Mouse (Mus musculus): ENCODE measurements around the gene Ascl2. TPM values are rescaled to one million over a fixed set of nuclear protein-coding genes. Genes with fewer than 3 reads are reported as not detected.

The Ascl2 gene
- polyA plus RNA-seq, 1 experiment from 2014 or later, result 1.5 TPM

- ATAC-seq (replicated peaks; ENCODE audit: low FRiP score) (no peak), DNase-seq (ENCODE audit: low spot score) (no peak)
- Histone ChIP-seq H3K36me3 (ENCODE audit: control insufficient read depth, insufficient read depth, low read length) (no peaks in the 10 kb centered on the region), H3K9ac (ENCODE audit: low read depth, low read length) (no peak overlapping the region), H3K4me2 (no peak overlapping the region), H3K4me1 (replicated peaks; ENCODE audit: control insufficient read depth, insufficient read depth, low read length) (peaks cover 41% of the 10 kb centered on the region), H3K9me3 (ENCODE audit: control insufficient read depth, low read length) (no peaks in the 10 kb centered on the region), H3K4me3 (ENCODE audit: low read depth, low read length) (no peak overlapping the region), H3K27ac (ENCODE audit: low read depth, low read length) (no peak overlapping the region), H3K27me3 (replicated peaks; ENCODE audit: control insufficient read depth, insufficient read depth, low read length) (no peaks in the 10 kb centered on the region)
- WGBS, result 83% methylated on average over 1 of the region's 1 CpGs
Measured at GRCm38 (mm10) chr7:143011226-143011625, 42.2 kb upstream of the Ascl2 start.

GRCm38 (mm10) chr7:143009996-143010395 lies 40.9 kb upstream of the Ascl2 start:
- no peak overlapping the region for H3K9ac ChIP-seq (ENCODE audit: low read depth, low read length)
- peaks cover 35% of the 10 kb centered on the region for H3K4me1 ChIP-seq (replicated peaks; ENCODE audit: control insufficient read depth, insufficient read depth, low read length)
- ATAC-seq (replicated peaks; ENCODE audit: low FRiP score), result no peak

GRCm38 (mm10) chr7:143008996-143009665 lies 40.1 kb upstream of the Ascl2 start:
- Histone ChIP-seq H3K36me3 (ENCODE audit: control insufficient read depth, insufficient read depth, low read length) (no peaks in the 10 kb centered on the region), H3K9ac (ENCODE audit: low read depth, low read length) (peak overlapping the region; percentile 87), H3K9me3 (ENCODE audit: control insufficient read depth, low read length) (no peaks in the 10 kb centered on the region), H3K4me1 (replicated peaks; ENCODE audit: control insufficient read depth, insufficient read depth, low read length) (peaks cover 39% of the 10 kb centered on the region), H3K27me3 (replicated peaks; ENCODE audit: control insufficient read depth, insufficient read depth, low read length) (no peaks in the 10 kb centered on the region), H3K4me2 (peak overlapping the region; percentile 90), H3K27ac (ENCODE audit: low read depth, low read length) (peak overlapping the region; percentile 100), H3K4me3 (ENCODE audit: low read depth, low read length) (peak overlapping the region; percentile 60)
- 61% methylated on average over 3 of the region's 4 CpGs for WGBS
- DNase-seq (ENCODE audit: low spot score) (no peak), ATAC-seq (replicated peaks; ENCODE audit: low FRiP score) (no peak)

More at GRCm38 (mm10) chr7:143009996-143010395, 40.9 kb upstream of the Ascl2 start:
- no peak for DNase-seq (ENCODE audit: low spot score)
- Histone ChIP-seq H3K9me3 (ENCODE audit: control insufficient read depth, low read length) (no peaks in the 10 kb centered on the region), H3K36me3 (ENCODE audit: control insufficient read depth, insufficient read depth, low read length) (no peaks in the 10 kb centered on the region), H3K4me3 (ENCODE audit: low read depth, low read length) (no peak overlapping the region), H3K27ac (ENCODE audit: low read depth, low read length) (peak overlapping the region; percentile 100), H3K4me2 (no peak overlapping the region), H3K27me3 (replicated peaks; ENCODE audit: control insufficient read depth, insufficient read depth, low read length) (no peaks in the 10 kb centered on the region)
- 74% methylated on average over 4 of the region's 4 CpGs for WGBS

GRCm38 (mm10) chr7:143008370-143008926 lies 39.4 kb upstream of the Ascl2 start:
- peak overlapping the region; percentile 100 for H3K27ac ChIP-seq (ENCODE audit: low read depth, low read length)
- H3K9me3 ChIP-seq (ENCODE audit: control insufficient read depth, low read length), result no peaks in the 10 kb centered on the region
- peak overlapping the region; percentile 60 for H3K4me3 ChIP-seq (ENCODE audit: low read depth, low read length)
- H3K36me3 ChIP-seq (ENCODE audit: control insufficient read depth, insufficient read depth, low read length), result no peaks in the 10 kb centered on the region
- DNase-seq (ENCODE audit: low spot score) (no peak), ATAC-seq (replicated peaks; ENCODE audit: low FRiP score) (no peak)
- 37% methylated on average over 8 of the region's 8 CpGs for WGBS
- peaks cover 46% of the 10 kb centered on the region for H3K4me1 ChIP-seq (replicated peaks; ENCODE audit: control insufficient read depth, insufficient read depth, low read length)
- no peaks in the 10 kb centered on the region for H3K27me3 ChIP-seq (replicated peaks; ENCODE audit: control insufficient read depth, insufficient read depth, low read length)
- H3K9ac ChIP-seq (ENCODE audit: low read depth, low read length), result peak overlapping the region; percentile 87
- peak overlapping the region; percentile 90 for H3K4me2 ChIP-seq

- WGBS, result 23% methylated on average over 17 of the region's 17 CpGs
- Histone ChIP-seq H3K4me3 (ENCODE audit: low read depth, low read length) (peak overlapping the region; percentile 60), H3K27me3 (replicated peaks; ENCODE audit: control insufficient read depth, insufficient read depth, low read length) (no peaks in the 10 kb centered on the region), H3K4me2 (peak overlapping the region; percentile 90), H3K36me3 (ENCODE audit: control insufficient read depth, insufficient read depth, low read length) (no peaks in the 10 kb centered on the region), H3K9me3 (ENCODE audit: control insufficient read depth, low read length) (no peaks in the 10 kb centered on the region), H3K27ac (ENCODE audit: low read depth, low read length) (peak overlapping the region; percentile 100), H3K9ac (ENCODE audit: low read depth, low read length) (peak overlapping the region; percentile 87), H3K4me1 (replicated peaks; ENCODE audit: control insufficient read depth, insufficient read depth, low read length) (peaks cover 52% of the 10 kb centered on the region)
- DNase-seq (ENCODE audit: low spot score) (peak; percentile 93), ATAC-seq (replicated peaks; ENCODE audit: low FRiP score) (peak; percentile 29; the same call in 1 of the 2 replicates)
Measured at GRCm38 (mm10) chr7:143007599-143008369, 38.7 kb upstream of the Ascl2 start.

- ATAC-seq (replicated peaks; ENCODE audit: low FRiP score) (no peak), DNase-seq (ENCODE audit: low spot score) (no peak)
- Histone ChIP-seq H3K4me1 (replicated peaks; ENCODE audit: control insufficient read depth, insufficient read depth, low read length) (peaks cover 50% of the 10 kb centered on the region), H3K4me2 (peak overlapping the region; percentile 90), H3K9ac (ENCODE audit: low read depth, low read length) (peak overlapping the region; percentile 87), H3K9me3 (ENCODE audit: control insufficient read depth, low read length) (no peaks in the 10 kb centered on the region), H3K27ac (ENCODE audit: low read depth, low read length) (peak overlapping the region; percentile 100), H3K4me3 (ENCODE audit: low read depth, low read length) (peak overlapping the region; percentile 60), H3K27me3 (replicated peaks; ENCODE audit: control insufficient read depth, insufficient read depth, low read length) (no peaks in the 10 kb centered on the region), H3K36me3 (ENCODE audit: control insufficient read depth, insufficient read depth, low read length) (no peaks in the 10 kb centered on the region)
- 42% methylated on average over 8 of the region's 8 CpGs for WGBS
Measured at GRCm38 (mm10) chr7:143006756-143007598, 37.9 kb upstream of the Ascl2 start.

- 44% methylated on average over 2 of the region's 2 CpGs for WGBS
- H3K27ac ChIP-seq (ENCODE audit: low read depth, low read length), result peak overlapping the region; percentile 100
- DNase-seq (ENCODE audit: low spot score) (peak; percentile 68), ATAC-seq (replicated peaks; ENCODE audit: low FRiP score) (peak; percentile 78)
- H3K9me3 ChIP-seq (ENCODE audit: control insufficient read depth, low read length), result no peaks in the 10 kb centered on the region
- peak overlapping the region; percentile 90 for H3K4me2 ChIP-seq
- no peaks in the 10 kb centered on the region for H3K27me3 ChIP-seq (replicated peaks; ENCODE audit: control insufficient read depth, insufficient read depth, low read length)
- H3K9ac ChIP-seq (ENCODE audit: low read depth, low read length), result peak overlapping the region; percentile 87
- no peaks in the 10 kb centered on the region for H3K36me3 ChIP-seq (ENCODE audit: control insufficient read depth, insufficient read depth, low read length)
- H3K4me1 ChIP-seq (replicated peaks; ENCODE audit: control insufficient read depth, insufficient read depth, low read length), result peaks cover 48% of the 10 kb centered on the region
- peak overlapping the region; percentile 60 for H3K4me3 ChIP-seq (ENCODE audit: low read depth, low read length)
Measured at GRCm38 (mm10) chr7:143006097-143006755, 37.2 kb upstream of the Ascl2 start.
